Mouse (Mus musculus): Measurements from ENCODE around the gene Coil.

- no peak for TF ChIP-seq CTCF (IDR thresholded peaks at IDR 0.05; ENCODE audit: borderline replicate concordance, extremely low read depth, insufficient read depth, insufficient read length)
- TF ChIP-seq POLR2A (IDR thresholded peaks at IDR 0.05; ENCODE audit: borderline replicate concordance, extremely low read depth, insufficient read depth, insufficient read length, poor library complexity, severe bottlenecking), result no peak
These were observed 19.3 kb upstream of the Coil start for GRCm38 (mm10) chr11:88950640-88951250.

Measured in brain, embryonic 14.5 days (tissue).